Mouse (Mus musculus): ENCODE data around the gene Amz1.

DNA sequence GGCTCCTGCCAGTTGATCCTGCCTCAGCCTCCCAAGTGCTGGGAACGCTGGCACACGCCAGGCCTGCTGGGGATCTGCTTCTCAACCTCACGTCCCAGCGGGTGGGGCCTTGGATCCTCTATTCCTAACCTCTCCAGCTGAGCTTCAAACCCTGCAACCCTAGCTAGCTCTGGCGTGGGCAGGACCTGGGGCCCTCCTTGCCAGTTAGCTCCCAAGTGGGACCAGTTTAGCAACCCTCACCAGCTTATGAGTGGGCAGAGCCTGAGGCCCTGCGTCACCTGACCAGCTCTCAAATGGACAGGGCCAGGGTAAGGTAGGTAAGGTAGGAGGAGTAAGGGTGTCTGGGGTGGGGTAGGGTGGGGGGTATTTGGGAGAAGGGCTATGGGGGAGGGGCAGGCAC lies 43.9 kb upstream of the Amz1 start:
- TF ChIP-seq CTCF (IDR thresholded peaks at IDR 0.05; ENCODE audit: extremely low read depth, insufficient read depth, insufficient read length, insufficient replicate concordance), result no peak
- TF ChIP-seq POLR2A (IDR thresholded peaks at IDR 0.05; ENCODE audit: low read depth, low read length), result no peak
